Mouse (Mus musculus): ENCODE data around the gene Vps45. TPM values are rescaled to one million over a fixed set of nuclear protein-coding genes. Genes with fewer than 3 reads are reported as not detected.

Gene Vps45
- polyA plus RNA-seq, 1 experiment = 33.3 TPM

GRCm38 (mm10) chr3:96032652-96033017 is 25.6 kb downstream of the Vps45 start:
- WGBS = 93% methylated on average over 6 of the region's 6 CpGs
- TF ChIP-seq CTCF (IDR thresholded peaks at IDR 0.05; ENCODE audit: borderline replicate concordance, insufficient read depth, low read depth, low read length) = no peak
- TF ChIP-seq POLR2A (IDR thresholded peaks at IDR 0.05; ENCODE audit: borderline replicate concordance, insufficient read depth, low read length) = no peak

GRCm38 (mm10) chr3:96031991-96032651 is 26.1 kb downstream of the Vps45 start:
- DNase-seq = no peak
- WGBS = 85% methylated on average over 6 of the region's 6 CpGs
- TF ChIP-seq POLR2A (IDR thresholded peaks at IDR 0.05; ENCODE audit: borderline replicate concordance, insufficient read depth, low read length) (no peak), CTCF (IDR thresholded peaks at IDR 0.05; ENCODE audit: borderline replicate concordance, insufficient read depth, low read depth, low read length) (no peak)
- Histone ChIP-seq H3K4me1 (ENCODE audit: control insufficient read depth, insufficient read depth, low read length) (peaks cover 18% of the 10 kb centered on the region; the same call in 1 of the 2 replicates), H3K4me3 (replicated peaks; ENCODE audit: insufficient read depth, low read depth, low read length) (no peak overlapping the region), H3K27me3 (ENCODE audit: control insufficient read depth, insufficient read depth, low read length) (no peaks in the 10 kb centered on the region), H3K27ac (ENCODE audit: insufficient read depth, low read length) (no peak overlapping the region)

More at GRCm38 (mm10) chr3:96032652-96033017, 25.6 kb downstream of the Vps45 start:
- Histone ChIP-seq H3K27ac (ENCODE audit: insufficient read depth, low read length) (no peak overlapping the region), H3K4me3 (replicated peaks; ENCODE audit: insufficient read depth, low read depth, low read length) (no peak overlapping the region), H3K27me3 (ENCODE audit: control insufficient read depth, insufficient read depth, low read length) (no peaks in the 10 kb centered on the region), H3K4me1 (ENCODE audit: control insufficient read depth, insufficient read depth, low read length) (peaks cover 16% of the 10 kb centered on the region; the same call in 1 of the 2 replicates)
- DNase-seq = no peak

- H3K27ac ChIP-seq (ENCODE audit: insufficient read depth, low read length) = peak overlapping the region; percentile 99
- H3K4me3 ChIP-seq (replicated peaks; ENCODE audit: insufficient read depth, low read depth, low read length) = peak overlapping the region; percentile 48
- peaks cover 22% of the 10 kb centered on the region for H3K4me1 ChIP-seq (ENCODE audit: control insufficient read depth, insufficient read depth, low read length)
- 21% methylated on average over 11 of the region's 11 CpGs for WGBS
- TF ChIP-seq POLR2A (IDR thresholded peaks at IDR 0.05; ENCODE audit: borderline replicate concordance, insufficient read depth, low read length) (no peak), CTCF (IDR thresholded peaks at IDR 0.05; ENCODE audit: borderline replicate concordance, insufficient read depth, low read depth, low read length) (no peak)
- DNase-seq = peak; percentile 83 to 93
- H3K27me3 ChIP-seq (ENCODE audit: control insufficient read depth, insufficient read depth, low read length) = no peaks in the 10 kb centered on the region
Measured at GRCm38 (mm10) chr3:96029766-96030165, 28.5 kb downstream of the Vps45 start.

- TF ChIP-seq CTCF (IDR thresholded peaks at IDR 0.05; ENCODE audit: borderline replicate concordance, insufficient read depth, low read depth, low read length) (no peak), POLR2A (IDR thresholded peaks at IDR 0.05; ENCODE audit: borderline replicate concordance, insufficient read depth, low read length) (no peak)
- WGBS = 11% methylated on average over 3 of the region's 3 CpGs
- Histone ChIP-seq H3K27me3 (ENCODE audit: control insufficient read depth, insufficient read depth, low read length) (no peaks in the 10 kb centered on the region), H3K4me3 (replicated peaks; ENCODE audit: insufficient read depth, low read depth, low read length) (peak overlapping the region; percentile 48), H3K27ac (ENCODE audit: insufficient read depth, low read length) (peak overlapping the region; percentile 99), H3K4me1 (ENCODE audit: control insufficient read depth, insufficient read depth, low read length) (peaks cover 22% of the 10 kb centered on the region)
- DNase-seq = peak; percentile 73 to 94
Measured at GRCm38 (mm10) chr3:96029336-96029735, 28.9 kb downstream of the Vps45 start.

GRCm38 (mm10) chr3:96027875-96028274 is 30.4 kb downstream of the Vps45 start:
- Histone ChIP-seq H3K4me3 (replicated peaks; ENCODE audit: insufficient read depth, low read depth, low read length) (no peak overlapping the region), H3K4me1 (ENCODE audit: control insufficient read depth, insufficient read depth, low read length) (peaks cover 22% of the 10 kb centered on the region), H3K27me3 (ENCODE audit: control insufficient read depth, insufficient read depth, low read length) (no peaks in the 10 kb centered on the region), H3K27ac (ENCODE audit: insufficient read depth, low read length) (peak overlapping the region; percentile 93)
- no peak for DNase-seq
- 59% methylated on average over 1 of the region's 1 CpGs for WGBS
- TF ChIP-seq CTCF (IDR thresholded peaks at IDR 0.05; ENCODE audit: borderline replicate concordance, insufficient read depth, low read depth, low read length) (no peak), POLR2A (IDR thresholded peaks at IDR 0.05; ENCODE audit: borderline replicate concordance, insufficient read depth, low read length) (no peak)

- TF ChIP-seq POLR2A (IDR thresholded peaks at IDR 0.05; ENCODE audit: borderline replicate concordance, insufficient read depth, low read length) (no peak), CTCF (IDR thresholded peaks at IDR 0.05; ENCODE audit: borderline replicate concordance, insufficient read depth, low read depth, low read length) (no peak)
- Histone ChIP-seq H3K4me1 (ENCODE audit: control insufficient read depth, insufficient read depth, low read length) (peaks cover 22% of the 10 kb centered on the region), H3K4me3 (replicated peaks; ENCODE audit: insufficient read depth, low read depth, low read length) (no peak overlapping the region), H3K27me3 (ENCODE audit: control insufficient read depth, insufficient read depth, low read length) (no peaks in the 10 kb centered on the region), H3K27ac (ENCODE audit: insufficient read depth, low read length) (0 out of 2 replicates have a peak overlapping the region, but pooled peaks have one; percentile 38)
- 97% methylated on average over 1 of the region's 1 CpGs for WGBS
- no peak for DNase-seq
Measured at GRCm38 (mm10) chr3:96027145-96027544, 31.1 kb downstream of the Vps45 start.

- Histone ChIP-seq H3K27me3 (ENCODE audit: control insufficient read depth, insufficient read depth, low read length) (no peaks in the 10 kb centered on the region), H3K4me1 (ENCODE audit: control insufficient read depth, insufficient read depth, low read length) (peaks cover 4% of the 10 kb centered on the region), H3K27ac (ENCODE audit: insufficient read depth, low read length) (no peak overlapping the region), H3K4me3 (replicated peaks; ENCODE audit: insufficient read depth, low read depth, low read length) (no peak overlapping the region)
- WGBS = 75% methylated on average over 5 of the region's 5 CpGs
- DNase-seq = no peak
- TF ChIP-seq CTCF (IDR thresholded peaks at IDR 0.05; ENCODE audit: borderline replicate concordance, insufficient read depth, low read depth, low read length) (no peak), POLR2A (IDR thresholded peaks at IDR 0.05; ENCODE audit: borderline replicate concordance, insufficient read depth, low read length) (no peak)
Measured at GRCm38 (mm10) chr3:96021421-96022128, 36.7 kb downstream of the Vps45 start.

GRCm38 (mm10) chr3:96020735-96021134 is 37.5 kb downstream of the Vps45 start:
- 91% methylated on average over 1 of the region's 1 CpGs for WGBS
- no peak for TF ChIP-seq POLR2A (IDR thresholded peaks at IDR 0.05; ENCODE audit: borderline replicate concordance, insufficient read depth, low read length)
- no peak for TF ChIP-seq CTCF (IDR thresholded peaks at IDR 0.05; ENCODE audit: borderline replicate concordance, insufficient read depth, low read depth, low read length)
- no peak overlapping the region for H3K4me3 ChIP-seq (replicated peaks; ENCODE audit: insufficient read depth, low read depth, low read length)
- DNase-seq = no peak
- H3K27ac ChIP-seq (ENCODE audit: insufficient read depth, low read length) = no peak overlapping the region
- no peaks in the 10 kb centered on the region for H3K27me3 ChIP-seq (ENCODE audit: control insufficient read depth, insufficient read depth, low read length)
- peaks cover 4% of the 10 kb centered on the region for H3K4me1 ChIP-seq (ENCODE audit: control insufficient read depth, insufficient read depth, low read length)

Data from cerebellum, adult 2 months (tissue).